In genomic region chr14:21523234-21523633, GRCm38 (mm10) we compare ENCODE assay signal across 7 mouse cellular contexts. TPM values are rescaled to one million over a fixed set of nuclear protein-coding genes. Genes with fewer than 3 reads are reported as not detected.
DNase-seq lines count a peak whose midpoint lies in the region; ATAC-seq and TF ChIP-seq lines count a peak whose summit lies in the region.

No protein-coding gene starts in this region.

- no peak for TF ChIP-seq EP300 in heart, postnatal 0 days (IDR thresholded peaks at IDR 0.05; ENCODE audit: low read depth)

- no peak for DNase-seq in layer of hippocampus, adult 2 months (ENCODE audit: low spot score in 2 of 2)
- no peak for DNase-seq in layer of hippocampus, postnatal 25 days (ENCODE audit: extremely low spot score in 1 of 2, low spot score in 1 of 2)
- DNase-seq in embryo, embryonic 10.5 days (ENCODE audit: low spot score), result peak; percentile 24
- no peak for DNase-seq in heart, postnatal 0 days (ENCODE audit: low spot score)
- DNase-seq in naive thymus-derived CD4-positive, alpha-beta T cell, adult 2 months (ENCODE audit: low read depth), result peak; percentile 70
- DNase-seq in testis, postnatal 10 days (ENCODE audit: low spot score), result no peak
- DNase-seq in frontal cortex, postnatal 25 days (ENCODE audit: low spot score in 2 of 2), result no peak

- TF ChIP-seq CTCF in layer of hippocampus, adult 2 months (conservative IDR thresholded peaks at IDR 0.05), result no peak
- no peak for TF ChIP-seq CTCF in heart, postnatal 0 days (IDR thresholded peaks at IDR 0.05; ENCODE audit: low read depth)

- no peaks in the 10 kb centered on the region for H3K9me3 ChIP-seq in heart, postnatal 0 days (replicated peaks; ENCODE audit: control insufficient read depth, low read length)

- peak overlapping the region; percentile 83 for H3K27ac ChIP-seq in layer of hippocampus, adult 2 months
- peak overlapping the region; percentile 4 for H3K27ac ChIP-seq in heart, postnatal 0 days (ENCODE audit: low read depth)

- no peaks in the 10 kb centered on the region for H3K27me3 ChIP-seq in heart, postnatal 0 days (ENCODE audit: control insufficient read depth, insufficient read depth, low read length)

- H3K4me1 ChIP-seq in heart, postnatal 0 days (ENCODE audit: control insufficient read depth, insufficient read depth), result peaks cover 47% of the 10 kb centered on the region

- H3K4me2 ChIP-seq in heart, postnatal 0 days (ENCODE audit: low read depth, low read length), result no peak overlapping the region

- H3K4me3 ChIP-seq in layer of hippocampus, adult 2 months, result peak overlapping the region; percentile 16
- H3K4me3 ChIP-seq in heart, postnatal 0 days (ENCODE audit: low read depth, low read length), result no peak overlapping the region

- 33% methylated on average over 9 of the region's 9 CpGs for WGBS in heart, postnatal 0 days

- no peak overlapping the region for H3K9ac ChIP-seq in heart, postnatal 0 days (replicated peaks; ENCODE audit: low read depth, low read length)

- H3K36me3 ChIP-seq in heart, postnatal 0 days (replicated peaks; ENCODE audit: control insufficient read depth, insufficient read depth, low read length), result peaks cover 12% of the 10 kb centered on the region; the same call in 1 of the 2 replicates

- no peak for ATAC-seq in heart, postnatal 0 days (ENCODE audit: insufficient read depth, low read depth)

RNA-seq across cellular contexts. Expression of gene Kat6b, which starts 42.0 kb away (rescaled TPM):
- 100 to 1,000 TPM; 104 to 117 TPM for total RNA-seq in layer of hippocampus, adult 2 months (2021)
- 10 to 100 TPM; 70.0 to 83.4 TPM for total RNA-seq in layer of hippocampus, postnatal 25 days (2021)
- 13.9 and 52.9 TPM in 2 replicates for total RNA-seq in heart, postnatal 0 days (2014; rRNA removed; ENCODE audit: low replicate concordance)
- 5.4 and 6.1 TPM in 2 replicates for polyA plus RNA-seq in heart, postnatal 0 days (2015; fragmentation: Nextera tagmentation; extraction: Ambion mirVana)

Comparison
In these comparisons a context has a peak if more than half of its experiments do, and no peak if none do; other contexts are left out.
1. DNase-seq: peak in embryo, embryonic 10.5 days (single experiment) and naive thymus-derived CD4-positive, alpha-beta T cell, adult 2 months (single experiment); none in layer of hippocampus, adult 2 months (0 of 2), layer of hippocampus, postnatal 25 days (0 of 2), heart, postnatal 0 days (single experiment), testis, postnatal 10 days (single experiment) and frontal cortex, postnatal 25 days (0 of 2).